Mouse (Mus musculus) layer of hippocampus, adult 9-11 months (tissue): ENCODE data around the gene Mapk8ip1.

Source experiments
- DNase-seq: peaks from one replicate; pipeline ENCODE4 v3.0.0; 2022

Gene Mapk8ip1

GRCm38 (mm10) chr2:92370821-92371805 lies 29.9 kb downstream of the Mapk8ip1 start:
- no peak for DNase-seq

- DNase-seq: no peak
Measured at GRCm38 (mm10) chr2:92370375-92370774, 30.7 kb downstream of the Mapk8ip1 start.

GRCm38 (mm10) chr2:92367383-92368029 lies 33.6 kb downstream of the Mapk8ip1 start:
- no peak for DNase-seq

- DNase-seq: no peak
Measured at GRCm38 (mm10) chr2:92365568-92365967, 35.5 kb downstream of the Mapk8ip1 start.

- DNase-seq: no peak
Measured at GRCm38 (mm10) chr2:92364086-92364485, 37.0 kb downstream of the Mapk8ip1 start.

GRCm38 (mm10) chr2:92362571-92363228 lies 38.4 kb downstream of the Mapk8ip1 start:
- no peak for DNase-seq

GRCm38 (mm10) chr2:92361795-92362194 lies 39.3 kb downstream of the Mapk8ip1 start:
- no peak for DNase-seq

- DNase-seq: no peak
Measured at GRCm38 (mm10) chr2:92360893-92361292, 40.2 kb downstream of the Mapk8ip1 start.

- no peak for DNase-seq
Measured at GRCm38 (mm10) chr2:92360186-92360823, 40.8 kb downstream of the Mapk8ip1 start.

GRCm38 (mm10) chr2:92359301-92359700 lies 41.8 kb downstream of the Mapk8ip1 start:
- no peak for DNase-seq

- no peak for DNase-seq
Measured at GRCm38 (mm10) chr2:92354224-92354623, 46.8 kb downstream of the Mapk8ip1 start.

GRCm38 (mm10) chr2:92353402-92353801 lies 47.7 kb downstream of the Mapk8ip1 start:
- DNase-seq: no peak

- DNase-seq: no peak
Measured at GRCm38 (mm10) chr2:92350686-92351085, 50.4 kb downstream of the Mapk8ip1 start.

- no peak for DNase-seq
Measured at GRCm38 (mm10) chr2:92349589-92350425, 51.3 kb downstream of the Mapk8ip1 start.

- no peak for DNase-seq
Measured at GRCm38 (mm10) chr2:92347191-92347590, 53.9 kb downstream of the Mapk8ip1 start.

GRCm38 (mm10) chr2:92342418-92342817 lies 58.6 kb downstream of the Mapk8ip1 start:
- DNase-seq: no peak
